Mouse (Mus musculus): ENCODE results near the gene Serhl. TPM values are rescaled to one million over a fixed set of nuclear protein-coding genes. Genes with fewer than 3 reads are reported as not detected.

Serhl gene
- polyA plus RNA-seq, 1 experiment from 2014 or later: 29.7 TPM

DNA sequence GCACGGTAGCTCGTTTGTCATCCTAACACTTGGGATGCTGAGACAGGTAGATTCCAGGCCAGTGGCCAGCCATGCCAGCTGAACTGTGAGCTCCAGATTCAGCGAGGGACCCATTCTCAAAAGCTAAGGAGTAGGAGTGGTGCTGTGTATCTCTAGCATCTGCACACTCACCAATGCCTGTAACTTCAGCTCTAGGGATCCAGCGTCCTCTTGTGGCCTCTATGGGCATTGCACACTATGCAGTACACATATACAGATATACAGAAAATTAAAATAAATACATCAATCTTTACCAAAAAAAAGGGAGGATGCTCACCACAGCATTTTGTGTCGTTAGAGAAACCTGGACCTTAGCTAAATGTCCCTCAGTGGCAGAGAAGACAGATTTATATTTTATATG lies 17.6 kb upstream of the Serhl start:
- Histone ChIP-seq H3K27me3 (ENCODE audit: control insufficient read depth, insufficient read depth, low read depth, low read length) (no peaks in the 10 kb centered on the region), H3K9me3 (replicated peaks; ENCODE audit: control insufficient read depth, low read length, poor library complexity, severe bottlenecking) (no peaks in the 10 kb centered on the region), H3K27ac (ENCODE audit: low read length) (no peak overlapping the region), H3K4me3 (ENCODE audit: low read depth, low read length) (no peak overlapping the region), H3K4me1 (ENCODE audit: control insufficient read depth, insufficient read depth, low read length) (no peaks in the 10 kb centered on the region), H3K36me3 (ENCODE audit: control insufficient read depth, insufficient read depth, low read length) (no peaks in the 10 kb centered on the region), H3K4me2 (ENCODE audit: low read length) (no peak overlapping the region), H3K9ac (ENCODE audit: low read depth, low read length) (no peak overlapping the region)
- 87% methylated on average over 5 of the region's 5 CpGs for WGBS
- no peak for ATAC-seq

GRCm38 (mm10) chr15:83074179-83074578 lies 15.1 kb upstream of the Serhl start:
- Histone ChIP-seq H3K36me3 (ENCODE audit: control insufficient read depth, insufficient read depth, low read length) (no peaks in the 10 kb centered on the region), H3K27me3 (ENCODE audit: control insufficient read depth, insufficient read depth, low read depth, low read length) (no peaks in the 10 kb centered on the region), H3K9ac (ENCODE audit: low read depth, low read length) (no peak overlapping the region), H3K9me3 (replicated peaks; ENCODE audit: control insufficient read depth, low read length, poor library complexity, severe bottlenecking) (no peaks in the 10 kb centered on the region), H3K4me3 (ENCODE audit: low read depth, low read length) (no peak overlapping the region), H3K4me1 (ENCODE audit: control insufficient read depth, insufficient read depth, low read length) (no peaks in the 10 kb centered on the region; the same call in 1 of the 2 replicates), H3K27ac (ENCODE audit: low read length) (no peak overlapping the region), H3K4me2 (ENCODE audit: low read length) (no peak overlapping the region)
- no peak for ATAC-seq
- 77% methylated on average over 4 of the region's 4 CpGs for WGBS

DNA sequence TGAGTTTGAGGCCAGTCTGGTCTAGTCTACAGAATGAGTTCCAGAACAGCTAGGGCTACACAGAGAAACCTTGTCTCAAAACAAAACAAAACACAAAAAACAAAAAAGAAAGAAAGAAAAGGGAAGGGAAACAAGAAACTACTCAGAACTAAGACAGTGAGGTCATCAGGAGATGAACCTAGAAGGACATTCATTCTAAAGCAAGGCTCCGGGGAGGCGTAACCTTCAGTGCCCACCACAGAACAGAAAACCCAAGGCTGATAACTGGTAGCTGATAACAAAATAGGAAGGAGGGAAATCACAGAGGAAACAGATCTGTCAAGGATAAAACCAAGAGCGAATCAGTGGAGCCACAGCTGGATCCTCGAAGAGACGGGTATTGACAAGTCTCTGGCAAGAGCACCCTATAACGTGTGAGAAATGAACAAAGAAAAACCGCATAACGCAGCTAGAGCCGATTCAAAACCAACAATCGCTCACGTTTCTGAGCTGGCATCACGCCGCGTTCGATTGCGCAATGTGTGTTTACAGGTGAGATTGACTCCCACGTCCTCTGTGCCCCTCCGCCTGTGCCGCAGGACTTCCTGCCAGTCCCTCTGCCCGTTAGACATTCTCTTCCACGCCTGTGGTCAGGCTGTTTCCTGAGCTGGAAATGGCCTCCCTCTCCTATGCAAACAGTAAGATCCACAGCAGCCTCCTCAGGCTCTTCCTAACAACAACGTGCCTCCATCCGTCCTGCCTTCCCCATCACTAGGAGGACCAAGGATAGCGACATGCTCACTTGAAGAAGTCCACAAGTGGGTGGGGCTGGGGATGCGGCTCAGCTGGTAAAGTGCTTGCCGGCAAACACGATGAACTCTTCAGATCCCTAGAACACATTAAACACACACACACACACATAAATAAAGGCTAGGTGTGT lies 13.4 kb upstream of the Serhl start:
- WGBS: 64% methylated on average over 27 of the region's 27 CpGs
- H3K4me3 ChIP-seq (ENCODE audit: low read depth, low read length): no peak overlapping the region
- no peak for ATAC-seq

DNA sequence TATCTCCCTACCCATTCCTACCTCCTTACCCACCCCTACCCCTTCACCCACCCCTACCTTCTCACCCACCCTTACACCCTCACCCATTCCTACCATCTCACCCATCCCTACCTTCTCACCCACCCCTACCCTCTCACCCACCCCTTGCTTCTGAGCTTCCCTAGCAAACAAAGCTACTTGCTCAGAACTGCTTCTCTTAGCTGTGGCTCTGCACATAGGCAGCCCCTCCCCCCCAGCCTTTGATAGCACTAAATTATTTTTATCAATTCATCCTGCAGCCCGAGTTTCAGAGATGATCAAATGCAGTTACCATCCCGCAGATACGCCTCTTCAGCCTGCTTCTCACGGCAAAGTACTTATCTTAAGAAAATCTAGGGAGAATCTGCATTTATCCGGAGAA lies 5.8 kb upstream of the Serhl start:
- 29% methylated on average over 5 of the region's 5 CpGs for WGBS
- Histone ChIP-seq H3K9ac (ENCODE audit: low read depth, low read length) (peak overlapping the region; percentile 45; the same call in 1 of the 2 replicates), H3K27ac (ENCODE audit: low read length) (peak overlapping the region; percentile 78)

More for the DNA sequence above, 13.4 kb upstream of the Serhl start:
- Histone ChIP-seq H3K4me1 (ENCODE audit: control insufficient read depth, insufficient read depth, low read length) (no peaks in the 10 kb centered on the region; the same call in 1 of the 2 replicates), H3K27ac (ENCODE audit: low read length) (no peak overlapping the region), H3K9me3 (replicated peaks; ENCODE audit: control insufficient read depth, low read length, poor library complexity, severe bottlenecking) (no peaks in the 10 kb centered on the region), H3K4me2 (ENCODE audit: low read length) (no peak overlapping the region), H3K36me3 (ENCODE audit: control insufficient read depth, insufficient read depth, low read length) (no peaks in the 10 kb centered on the region), H3K9ac (ENCODE audit: low read depth, low read length) (no peak overlapping the region), H3K27me3 (ENCODE audit: control insufficient read depth, insufficient read depth, low read depth, low read length) (no peaks in the 10 kb centered on the region)

DNA sequence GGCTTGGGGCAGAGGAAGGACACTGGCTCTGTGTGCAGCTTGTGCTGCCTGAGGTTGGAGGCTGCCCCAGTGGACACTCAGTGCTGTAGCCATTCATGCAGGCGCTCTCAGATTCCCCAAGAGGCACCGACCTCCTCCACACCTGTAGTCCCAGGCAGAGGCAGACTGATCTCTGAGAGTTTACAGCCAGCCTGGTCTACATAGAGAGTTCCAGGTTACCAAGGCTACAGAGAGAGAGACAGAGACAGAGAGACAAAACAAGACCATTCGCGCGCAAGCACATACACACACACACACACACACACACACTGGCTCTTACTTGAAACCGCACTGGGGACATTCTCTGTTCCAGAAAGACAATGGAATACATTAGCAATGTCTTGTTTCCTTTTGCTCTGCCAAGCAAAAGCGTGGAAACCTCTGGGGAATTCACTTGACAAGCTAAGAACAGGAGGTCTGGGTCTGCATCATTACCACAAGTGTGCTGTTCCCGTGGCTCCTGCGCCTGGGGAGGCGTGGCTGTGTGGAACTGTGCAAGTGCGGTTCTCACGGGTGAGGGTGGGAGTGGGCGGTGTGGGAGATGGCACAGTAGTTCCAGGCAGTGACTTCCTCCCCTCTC lies 5.2 kb upstream of the Serhl start:
- peaks cover 26% of the 10 kb centered on the region for H3K4me1 ChIP-seq (ENCODE audit: control insufficient read depth, insufficient read depth, low read length)
- no peaks in the 10 kb centered on the region for H3K9me3 ChIP-seq (replicated peaks; ENCODE audit: control insufficient read depth, low read length, poor library complexity, severe bottlenecking)
- peak overlapping the region; percentile 78 for H3K27ac ChIP-seq (ENCODE audit: low read length)
- H3K9ac ChIP-seq (ENCODE audit: low read depth, low read length): peak overlapping the region; percentile 45; the same call in 1 of the 2 replicates
- no peaks in the 10 kb centered on the region for H3K27me3 ChIP-seq (ENCODE audit: control insufficient read depth, insufficient read depth, low read depth, low read length)
- 26% methylated on average over 13 of the region's 13 CpGs for WGBS
- peak overlapping the region; percentile 2; the same call in 1 of the 2 replicates for H3K4me3 ChIP-seq (ENCODE audit: low read depth, low read length)
- ATAC-seq: peak; percentile 76
- H3K4me2 ChIP-seq (ENCODE audit: low read length): peak overlapping the region; percentile 40
- H3K36me3 ChIP-seq (ENCODE audit: control insufficient read depth, insufficient read depth, low read length): no peaks in the 10 kb centered on the region

More for the DNA sequence above, 5.8 kb upstream of the Serhl start:
- Histone ChIP-seq H3K27me3 (ENCODE audit: control insufficient read depth, insufficient read depth, low read depth, low read length) (no peaks in the 10 kb centered on the region), H3K9me3 (replicated peaks; ENCODE audit: control insufficient read depth, low read length, poor library complexity, severe bottlenecking) (no peaks in the 10 kb centered on the region), H3K4me3 (ENCODE audit: low read depth, low read length) (peak overlapping the region; percentile 2; the same call in 1 of the 2 replicates), H3K4me2 (ENCODE audit: low read length) (peak overlapping the region; percentile 40), H3K4me1 (ENCODE audit: control insufficient read depth, insufficient read depth, low read length) (peaks cover 20% of the 10 kb centered on the region), H3K36me3 (ENCODE audit: control insufficient read depth, insufficient read depth, low read length) (no peaks in the 10 kb centered on the region)
- ATAC-seq: peak; percentile 50

DNA sequence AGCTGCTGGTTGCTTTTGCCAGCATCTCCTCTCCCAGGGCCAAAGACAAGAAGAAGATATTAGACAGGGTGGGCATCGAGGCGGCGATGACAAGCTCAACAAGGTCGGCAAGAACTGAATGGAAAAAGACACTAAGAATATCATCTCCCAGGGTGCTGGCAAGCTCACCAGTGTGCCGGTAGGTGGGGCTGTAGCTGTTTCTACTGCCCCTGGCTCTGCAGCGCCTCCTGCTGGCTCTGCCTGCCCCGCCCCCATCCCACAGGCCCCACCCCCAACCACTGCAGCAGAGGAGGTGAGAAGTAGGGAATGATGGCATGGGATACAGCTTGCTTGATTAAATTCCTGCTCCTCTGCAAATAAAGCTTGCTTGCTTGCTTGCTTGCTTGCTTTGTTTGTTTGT lies 3.4 kb upstream of the Serhl start:
- WGBS: 32% methylated on average over 7 of the region's 7 CpGs
- ATAC-seq: no peak
- H3K9me3 ChIP-seq (replicated peaks; ENCODE audit: control insufficient read depth, low read length, poor library complexity, severe bottlenecking): no peaks in the 10 kb centered on the region
- peaks cover 28% of the 10 kb centered on the region for H3K4me1 ChIP-seq (ENCODE audit: control insufficient read depth, insufficient read depth, low read length)
- H3K4me2 ChIP-seq (ENCODE audit: low read length): no peak overlapping the region
- H3K9ac ChIP-seq (ENCODE audit: low read depth, low read length): no peak overlapping the region
- H3K36me3 ChIP-seq (ENCODE audit: control insufficient read depth, insufficient read depth, low read length): no peaks in the 10 kb centered on the region
- no peak overlapping the region for H3K4me3 ChIP-seq (ENCODE audit: low read depth, low read length)
- no peaks in the 10 kb centered on the region for H3K27me3 ChIP-seq (ENCODE audit: control insufficient read depth, insufficient read depth, low read depth, low read length)
- no peak overlapping the region for H3K27ac ChIP-seq (ENCODE audit: low read length)

- 83% methylated on average over 13 of the region's 13 CpGs for WGBS
- Histone ChIP-seq H3K4me2 (ENCODE audit: low read length) (no peak overlapping the region), H3K27me3 (ENCODE audit: control insufficient read depth, insufficient read depth, low read depth, low read length) (no peaks in the 10 kb centered on the region), H3K9me3 (replicated peaks; ENCODE audit: control insufficient read depth, low read length, poor library complexity, severe bottlenecking) (no peaks in the 10 kb centered on the region), H3K36me3 (ENCODE audit: control insufficient read depth, insufficient read depth, low read length) (no peaks in the 10 kb centered on the region), H3K4me3 (ENCODE audit: low read depth, low read length) (no peak overlapping the region), H3K9ac (ENCODE audit: low read depth, low read length) (no peak overlapping the region), H3K4me1 (ENCODE audit: control insufficient read depth, insufficient read depth, low read length) (peaks cover 28% of the 10 kb centered on the region), H3K27ac (ENCODE audit: low read length) (no peak overlapping the region)
- ATAC-seq: no peak
Measured at GRCm38 (mm10) chr15:83086636-83087328, 2.5 kb upstream of the Serhl start.

DNA sequence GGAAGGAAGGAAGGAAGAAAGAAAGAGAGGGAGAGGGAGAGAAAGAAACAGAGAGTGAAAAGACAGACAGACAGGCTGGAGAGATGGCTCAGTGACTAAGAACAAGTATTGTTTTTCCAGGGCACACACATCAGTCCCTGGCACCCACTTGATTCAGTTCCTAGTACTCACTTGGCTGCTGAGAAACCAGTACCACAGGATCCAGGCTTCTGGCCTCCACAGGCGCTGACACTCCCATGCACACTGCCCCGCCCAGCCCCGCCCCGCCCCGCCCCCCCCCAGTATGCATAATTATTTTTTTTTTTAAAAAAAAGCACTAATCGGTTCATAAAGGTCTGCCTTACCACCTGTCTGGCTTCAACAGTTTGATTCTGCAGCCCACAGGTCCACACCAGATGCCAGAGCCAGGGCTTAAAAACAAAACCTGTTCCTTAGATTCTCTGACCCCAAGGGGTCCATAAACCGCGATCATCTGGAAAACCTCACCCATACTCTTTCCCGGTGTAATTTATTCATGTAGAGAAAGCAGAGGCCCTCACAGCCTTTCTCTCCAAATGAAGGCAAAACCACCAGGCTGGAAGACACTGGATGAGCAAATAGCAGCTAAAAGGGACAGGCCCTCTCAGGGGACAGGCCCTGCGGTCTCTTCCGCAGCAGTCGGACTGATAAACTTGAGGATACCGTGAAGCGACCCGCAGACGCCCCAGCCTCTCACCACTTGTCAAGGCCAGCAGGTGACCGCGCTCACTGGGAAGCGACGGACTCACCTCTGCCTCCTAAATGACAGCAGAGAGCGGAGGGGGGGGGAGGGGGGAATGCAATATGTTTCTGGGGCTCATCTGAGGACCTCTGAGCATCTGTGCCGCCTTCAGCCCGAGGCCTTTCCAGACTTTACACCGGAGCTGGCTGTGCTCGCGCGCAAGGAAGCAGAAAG lies 544 bp upstream of the Serhl start:
- H3K27ac ChIP-seq (ENCODE audit: low read length): no peak overlapping the region
- H3K4me1 ChIP-seq (ENCODE audit: control insufficient read depth, insufficient read depth, low read length): peaks cover 18% of the 10 kb centered on the region
- WGBS: 5% methylated on average over 26 of the region's 27 CpGs
- no peaks in the 10 kb centered on the region for H3K9me3 ChIP-seq (replicated peaks; ENCODE audit: control insufficient read depth, low read length, poor library complexity, severe bottlenecking)
- H3K9ac ChIP-seq (ENCODE audit: low read depth, low read length): no peak overlapping the region
- H3K36me3 ChIP-seq (ENCODE audit: control insufficient read depth, insufficient read depth, low read length): no peaks in the 10 kb centered on the region
- no peak for ATAC-seq
- H3K27me3 ChIP-seq (ENCODE audit: control insufficient read depth, insufficient read depth, low read depth, low read length): no peaks in the 10 kb centered on the region
- H3K4me3 ChIP-seq (ENCODE audit: low read depth, low read length): no peak overlapping the region
- peak overlapping the region; percentile 39 for H3K4me2 ChIP-seq (ENCODE audit: low read length)
